Mouse (Mus musculus) mouse trophoblast stem cell (cell line): ENCODE results near the gene Ube2f.

ENCODE experiments used
- in situ Hi-C, 2 experiments: fragments of 300-500 bp; cut with MseI, MboI; formaldehyde crosslinking; loops; 2 replicates in 1 of 2; 3 replicates in 1 of 2; pipeline ENCODE4 v1.15.1; 2025

Gene Ube2f

GRCm38 (mm10) chr1:91249564-91250414 lies at the start of gene Ube2f:
Ube2f (plus strand) TSS chr1:91250304.
- in situ Hi-C loops: no loop called here

- in situ Hi-C loops: no loop called here
Measured at GRCm38 (mm10) chr1:91201122-91201521, 49.0 kb upstream of the Ube2f start.

DNA sequence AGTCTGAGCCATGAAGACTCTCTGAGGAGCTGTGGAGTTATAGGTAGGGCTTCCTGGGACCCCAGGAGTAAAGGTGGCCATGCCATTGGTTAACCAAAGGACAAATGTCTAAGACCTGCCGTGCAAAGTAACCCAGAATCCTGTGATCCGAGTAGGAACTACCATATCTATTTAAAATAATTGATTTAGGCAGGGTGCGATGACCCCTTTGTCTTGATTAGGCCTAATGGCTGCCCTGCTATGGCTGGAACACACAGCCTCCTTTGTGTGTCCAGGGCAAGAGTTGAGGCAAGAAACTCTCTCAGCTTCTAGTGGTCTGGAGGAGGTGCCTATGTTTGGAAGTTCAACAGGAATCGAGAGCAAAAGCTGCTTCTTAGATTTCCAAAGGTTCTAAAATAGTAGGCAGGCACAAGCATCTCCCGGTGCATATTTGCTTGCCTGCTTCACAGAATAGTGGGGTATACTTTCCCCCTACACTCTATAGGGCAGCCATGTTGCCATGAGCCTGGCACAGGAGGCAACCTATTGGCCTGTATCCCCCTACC lies 45.8 kb upstream of the Ube2f start:
- in situ Hi-C loops: no loop called here

GRCm38 (mm10) chr1:91205651-91206050 lies 44.5 kb upstream of the Ube2f start:
- in situ Hi-C loops: no loop called here

DNA sequence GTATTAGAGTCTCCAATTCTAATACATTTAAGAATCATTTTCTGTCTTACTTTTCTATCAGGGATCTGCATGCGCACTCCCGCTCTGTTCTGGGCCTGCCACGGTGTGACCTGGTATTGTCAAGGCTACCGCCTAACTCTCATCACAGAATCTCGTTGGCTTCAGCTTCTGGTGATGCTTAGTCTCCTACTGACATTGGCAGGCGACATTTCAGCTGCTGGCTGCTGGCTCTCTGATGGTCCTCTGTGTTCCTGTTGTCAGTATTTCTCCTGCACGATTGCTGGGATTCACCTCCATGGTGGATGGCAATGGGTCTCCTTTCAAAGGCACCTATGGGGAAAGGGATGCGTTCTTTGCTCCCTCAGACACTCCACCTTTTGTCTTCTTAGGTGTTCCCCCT lies 43.8 kb upstream of the Ube2f start:
- in situ Hi-C loops: no loop called here

GRCm38 (mm10) chr1:91206873-91207272 lies 43.2 kb upstream of the Ube2f start:
- in situ Hi-C loops: no loop called here

DNA sequence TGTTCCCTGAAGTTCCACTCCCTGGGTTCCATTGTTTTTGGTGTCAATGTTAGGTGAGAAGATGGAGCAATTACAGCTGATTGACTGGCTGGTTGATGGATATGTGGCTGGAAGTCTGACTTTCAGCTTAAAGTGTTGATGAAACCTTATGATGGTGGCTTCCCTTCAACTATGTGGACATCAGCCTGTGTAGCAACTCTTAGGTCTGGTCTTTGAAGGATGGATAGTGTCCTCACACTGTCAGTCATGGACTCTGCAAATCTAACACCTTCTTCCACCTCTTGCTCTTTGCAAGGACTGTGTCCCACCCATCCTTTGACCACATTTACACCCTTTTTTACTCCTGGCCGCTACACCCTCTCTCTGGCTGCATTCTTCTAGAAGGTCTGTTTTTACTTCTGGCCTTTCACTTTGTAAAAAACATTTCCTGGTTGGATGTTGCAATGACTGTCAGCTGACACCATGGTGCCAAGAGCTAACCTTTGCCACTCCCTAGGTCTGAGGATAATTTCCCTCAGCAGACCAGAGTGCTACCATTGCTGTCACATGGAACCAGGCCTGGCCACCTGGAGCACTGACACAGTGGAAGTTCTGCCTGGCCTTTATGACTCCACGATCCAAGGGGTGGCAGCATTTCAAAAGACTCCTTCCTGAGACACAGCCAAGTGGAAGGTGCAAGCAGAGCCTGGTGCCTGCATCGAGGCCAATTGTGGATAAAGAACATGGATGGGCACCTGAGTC lies 42.6 kb upstream of the Ube2f start:
- in situ Hi-C loops: no loop called here

- in situ Hi-C loops: no loop called here
Measured at GRCm38 (mm10) chr1:91209343-91209742, 40.8 kb upstream of the Ube2f start.

GRCm38 (mm10) chr1:91209785-91210184 lies 40.3 kb upstream of the Ube2f start:
- in situ Hi-C loops: no loop called here

DNA sequence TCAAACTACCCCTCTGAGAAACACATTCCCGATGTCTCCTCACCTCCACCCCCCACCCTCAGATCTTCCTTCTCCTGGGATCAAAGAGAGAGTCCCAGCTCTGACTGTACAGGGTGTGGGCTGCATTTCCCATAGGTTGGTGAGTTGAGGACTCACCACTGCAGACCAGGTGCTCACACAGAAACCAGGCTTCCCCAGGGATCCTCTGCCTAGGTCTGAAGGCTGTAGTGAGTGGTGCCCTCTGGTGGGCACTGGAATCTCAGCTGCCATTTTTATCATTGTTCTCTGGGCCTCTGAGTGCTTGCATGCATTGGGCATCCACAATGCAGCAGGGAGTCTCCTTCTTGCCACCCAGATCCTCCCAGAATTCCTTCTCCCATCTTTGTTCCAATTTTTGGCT lies 39.0 kb upstream of the Ube2f start:
- in situ Hi-C loops: no loop called here

DNA sequence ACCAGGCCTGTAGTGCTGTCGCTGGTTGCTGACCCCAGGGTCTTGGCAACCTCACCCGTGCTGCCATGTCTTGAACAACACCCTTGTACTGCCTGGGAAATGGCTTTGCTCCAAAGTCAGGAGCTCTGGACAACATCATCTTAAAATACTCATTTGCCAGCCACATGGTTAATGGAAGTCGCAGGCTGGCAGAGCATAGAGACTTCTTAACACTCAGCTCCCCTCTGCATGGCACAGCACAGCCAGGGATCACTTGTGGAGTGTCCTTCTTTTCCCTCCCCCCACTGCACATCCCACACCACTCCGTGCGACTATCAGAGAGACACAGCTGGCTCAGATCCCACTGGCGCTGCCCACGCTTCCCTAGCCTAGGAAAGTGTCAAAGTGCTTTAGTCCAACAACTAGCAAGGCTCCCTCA lies 38.5 kb upstream of the Ube2f start:
- in situ Hi-C loops: no loop called here

- in situ Hi-C loops: no loop called here
Measured at GRCm38 (mm10) chr1:91215264-91215663, 34.8 kb upstream of the Ube2f start.

DNA sequence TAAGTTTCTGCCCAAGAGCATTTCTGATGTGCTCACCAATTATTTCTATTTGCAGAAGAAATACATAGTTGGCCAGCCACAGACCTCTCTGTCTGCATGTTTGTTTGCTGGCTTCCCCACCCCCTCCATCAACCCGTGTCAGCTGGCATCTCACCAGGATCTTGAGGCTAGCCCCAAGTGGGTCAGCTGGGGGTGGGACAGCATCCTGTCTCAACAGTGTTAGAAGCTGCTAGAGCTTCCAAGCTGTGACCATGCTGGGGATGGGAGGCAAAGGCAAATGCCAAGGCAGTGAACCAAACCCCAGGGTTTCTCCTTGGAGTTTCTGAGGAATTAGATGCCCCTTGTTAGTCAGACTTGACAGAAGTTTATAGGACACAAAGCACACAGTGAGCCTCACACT lies 34.1 kb upstream of the Ube2f start:
- in situ Hi-C loops: no loop called here

- in situ Hi-C loops: no loop called here
Measured at GRCm38 (mm10) chr1:91216504-91217267, 33.4 kb upstream of the Ube2f start.

- in situ Hi-C loops: no loop called here
Measured at GRCm38 (mm10) chr1:91219641-91220321, 30.3 kb upstream of the Ube2f start.

GRCm38 (mm10) chr1:91220322-91220672 lies 29.8 kb upstream of the Ube2f start:
- in situ Hi-C loops: no loop called here

- in situ Hi-C loops: no loop called here
Measured at GRCm38 (mm10) chr1:91226562-91226961, 23.5 kb upstream of the Ube2f start.

- in situ Hi-C loops: no loop called here
Measured at GRCm38 (mm10) chr1:91227381-91228054, 22.6 kb upstream of the Ube2f start.

GRCm38 (mm10) chr1:91231142-91231541 lies 19.0 kb upstream of the Ube2f start:
- in situ Hi-C loops: no loop called here

DNA sequence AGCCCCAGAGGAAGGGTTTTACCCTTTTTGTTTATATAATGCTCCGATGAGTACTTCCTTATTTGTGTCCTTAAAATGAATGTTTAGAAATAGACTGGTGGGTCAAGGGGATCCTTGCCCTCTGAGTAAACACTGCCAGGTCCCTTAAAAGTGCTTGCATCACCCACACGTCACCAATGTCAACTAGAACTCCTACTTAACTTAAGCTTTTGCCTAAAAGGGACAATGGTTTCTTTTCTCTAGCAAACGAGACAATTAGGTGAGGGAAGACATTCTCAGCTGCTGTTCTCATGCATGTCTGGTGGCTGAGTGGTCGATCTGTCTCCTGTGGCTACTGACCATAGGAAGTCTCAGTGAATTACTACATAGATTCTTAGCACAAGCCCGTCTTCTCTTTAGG lies 18.2 kb upstream of the Ube2f start:
- in situ Hi-C loops: no loop called here

GRCm38 (mm10) chr1:91235395-91235794 lies 14.7 kb upstream of the Ube2f start:
- in situ Hi-C loops: no loop called here
